Mouse (Mus musculus) olfactory bulb, adult 2 months (tissue): ENCODE measurements around the gene Nrxn2.

Experiments
- CTCF ChIP-seq: fragments of 200-500 bp; IDR thresholded peaks from 2 replicates; pipeline ENCODE4 v1.5.1; 2012; ENCODE audit warnings: low read depth, mild to moderate bottlenecking, low read length, moderate library complexity; ENCODE audit not compliant: insufficient read depth
- POLR2A ChIP-seq: fragments of 200-500 bp; IDR thresholded peaks from 2 replicates; pipeline ENCODE4 v1.6.1; 2012; ENCODE audit warnings: mild to moderate bottlenecking, low read depth, low read length, moderate library complexity; ENCODE audit not compliant: insufficient read depth

GRCm38 (mm10) chr19:6464306-6465071 lies 46.0 kb downstream of the Nrxn2 start:
- no peak for TF ChIP-seq POLR2A
- no peak for TF ChIP-seq CTCF
